Mouse (Mus musculus): ENCODE data around the gene Mrpl53. TPM values are rescaled to one million over a fixed set of nuclear protein-coding genes. Genes with fewer than 3 reads are reported as not detected.

Mrpl53 gene
- polyA plus RNA-seq, 1 experiment = 71.3 TPM

DNA sequence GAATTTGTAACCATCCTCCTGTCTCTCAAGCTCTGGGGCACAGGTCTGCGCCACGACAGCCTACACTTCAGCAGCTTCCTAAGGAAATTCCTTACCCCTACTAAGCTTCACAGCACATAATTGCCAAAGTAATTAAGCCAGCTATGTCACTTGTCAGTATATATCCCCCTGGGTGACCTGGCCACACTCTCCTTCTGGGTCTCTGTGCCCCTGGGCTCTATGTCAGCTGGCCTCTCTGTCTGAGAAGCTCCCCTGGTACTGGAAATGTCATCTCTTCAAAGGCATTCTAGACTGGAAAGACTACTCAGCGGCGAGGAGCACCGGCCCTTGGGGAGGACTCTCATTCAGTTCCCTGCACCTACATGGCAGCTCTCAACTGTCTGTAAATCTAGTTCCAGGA lies 14.1 kb downstream of the Mrpl53 start:
- TF ChIP-seq POLR2A (IDR thresholded peaks at IDR 0.05; ENCODE audit: control insufficient read depth, low read depth, low read length) = no peak
- no peak for TF ChIP-seq CTCF (IDR thresholded peaks at IDR 0.05; ENCODE audit: control insufficient read depth, insufficient read depth, insufficient replicate concordance, low read depth, low read length)
- peak overlapping the region; percentile 23 for H3K4me3 ChIP-seq (ENCODE audit: control insufficient read depth, low read depth, low read length)
- H3K36me3 ChIP-seq (ENCODE audit: control insufficient read depth, insufficient read depth, low read length) = no peaks in the 10 kb centered on the region
- peaks cover 22% of the 10 kb centered on the region for H3K4me1 ChIP-seq (ENCODE audit: control insufficient read depth, insufficient read depth, low read length)
- no peak overlapping the region for H3K27ac ChIP-seq (ENCODE audit: control insufficient read depth, insufficient read depth, low read depth, low read length)
- no peaks in the 10 kb centered on the region for H3K27me3 ChIP-seq (ENCODE audit: control insufficient read depth, insufficient read depth, low read length)

DNA sequence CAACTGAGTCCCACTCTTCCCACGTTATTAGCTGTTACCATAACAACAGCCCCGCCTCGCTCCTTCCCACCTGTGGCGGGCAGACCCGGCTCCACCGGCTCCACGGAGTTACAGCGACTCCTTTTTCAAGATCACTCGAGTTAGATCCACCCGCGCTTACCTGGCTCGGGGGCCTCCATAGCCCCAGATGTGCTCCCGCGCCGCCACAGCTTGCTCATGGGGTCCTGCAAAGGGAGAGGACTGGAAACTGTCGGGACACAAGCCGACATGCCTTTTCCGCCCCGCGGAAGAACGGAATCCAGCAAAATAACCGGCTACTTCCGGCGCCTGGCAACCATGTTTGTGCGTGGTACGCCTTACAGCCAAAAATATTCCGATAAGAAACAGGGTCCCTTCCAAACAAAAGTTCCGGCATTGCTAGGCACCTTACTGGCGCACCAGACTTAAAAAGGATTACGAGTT lies 16.0 kb downstream of the Mrpl53 start:
- TF ChIP-seq POLR2A (IDR thresholded peaks at IDR 0.05; ENCODE audit: control insufficient read depth, low read depth, low read length) (peak; percentile 96), CTCF (IDR thresholded peaks at IDR 0.05; ENCODE audit: control insufficient read depth, insufficient read depth, insufficient replicate concordance, low read depth, low read length) (no peak)
- peak overlapping the region; percentile 95 for H3K4me3 ChIP-seq (ENCODE audit: control insufficient read depth, low read depth, low read length)
- no peaks in the 10 kb centered on the region for H3K27me3 ChIP-seq (ENCODE audit: control insufficient read depth, insufficient read depth, low read length)
- no peaks in the 10 kb centered on the region for H3K36me3 ChIP-seq (ENCODE audit: control insufficient read depth, insufficient read depth, low read length)
- H3K27ac ChIP-seq (ENCODE audit: control insufficient read depth, insufficient read depth, low read depth, low read length) = peak overlapping the region; percentile 82
- H3K4me1 ChIP-seq (ENCODE audit: control insufficient read depth, insufficient read depth, low read length) = peaks cover 22% of the 10 kb centered on the region

GRCm38 (mm10) chr6:83125331-83125730 lies 16.5 kb downstream of the Mrpl53 start, which contains the start of gene Ino80b:
TSS of gene Ino80b (minus strand) at chr6:83125431.
- Histone ChIP-seq H3K36me3 (ENCODE audit: control insufficient read depth, insufficient read depth, low read length) (no peaks in the 10 kb centered on the region), H3K27me3 (ENCODE audit: control insufficient read depth, insufficient read depth, low read length) (no peaks in the 10 kb centered on the region), H3K4me3 (ENCODE audit: control insufficient read depth, low read depth, low read length) (peak within 1 kb of the TSS; percentile 95), H3K27ac (ENCODE audit: control insufficient read depth, insufficient read depth, low read depth, low read length) (peak within 1 kb of the TSS; percentile 82), H3K4me1 (ENCODE audit: control insufficient read depth, insufficient read depth, low read length) (peaks cover 22% of the 10 kb centered on the region)
- no peak for TF ChIP-seq CTCF (IDR thresholded peaks at IDR 0.05; ENCODE audit: control insufficient read depth, insufficient read depth, insufficient replicate concordance, low read depth, low read length)
- TF ChIP-seq POLR2A (IDR thresholded peaks at IDR 0.05; ENCODE audit: control insufficient read depth, low read depth, low read length) = no peak

- H3K27ac ChIP-seq (ENCODE audit: control insufficient read depth, insufficient read depth, low read depth, low read length) = no peak overlapping the region
- no peaks in the 10 kb centered on the region for H3K27me3 ChIP-seq (ENCODE audit: control insufficient read depth, insufficient read depth, low read length)
- H3K36me3 ChIP-seq (ENCODE audit: control insufficient read depth, insufficient read depth, low read length) = no peaks in the 10 kb centered on the region
- TF ChIP-seq POLR2A (IDR thresholded peaks at IDR 0.05; ENCODE audit: control insufficient read depth, low read depth, low read length) (no peak), CTCF (IDR thresholded peaks at IDR 0.05; ENCODE audit: control insufficient read depth, insufficient read depth, insufficient replicate concordance, low read depth, low read length) (no peak)
- peaks cover 8% of the 10 kb centered on the region for H3K4me1 ChIP-seq (ENCODE audit: control insufficient read depth, insufficient read depth, low read length)
- no peak overlapping the region for H3K4me3 ChIP-seq (ENCODE audit: control insufficient read depth, low read depth, low read length)
Measured at GRCm38 (mm10) chr6:83127419-83127818, 18.6 kb downstream of the Mrpl53 start.

DNA sequence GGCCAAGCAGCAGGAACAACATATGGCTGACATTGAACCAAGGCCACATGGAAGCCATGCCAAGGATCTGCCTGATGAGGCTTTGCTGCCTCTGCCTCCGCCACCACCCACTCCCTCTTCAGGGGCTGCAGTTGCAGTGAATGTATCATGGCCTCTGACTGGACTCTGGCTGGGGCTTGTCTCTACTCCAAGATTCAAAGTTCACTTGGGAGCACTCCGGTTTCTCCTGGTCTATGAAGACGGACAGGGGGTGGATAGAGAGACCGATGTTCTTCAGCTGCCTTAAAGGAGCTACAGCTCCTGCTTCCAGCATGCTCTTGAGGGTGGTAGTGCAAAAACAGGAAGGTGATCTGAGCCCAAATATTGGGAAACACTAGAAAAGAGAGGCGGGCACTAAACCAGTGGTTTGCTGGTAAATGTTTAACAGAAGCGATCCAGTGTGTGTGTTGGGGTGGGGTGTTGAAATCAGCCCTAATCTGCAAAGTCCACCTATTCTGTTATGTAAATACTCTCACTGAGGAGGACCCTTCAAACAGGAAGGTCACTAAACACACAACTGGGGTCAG lies 22.7 kb downstream of the Mrpl53 start:
- no peak overlapping the region for H3K4me3 ChIP-seq (ENCODE audit: control insufficient read depth, low read depth, low read length)
- no peaks in the 10 kb centered on the region for H3K36me3 ChIP-seq (ENCODE audit: control insufficient read depth, insufficient read depth, low read length)
- no peaks in the 10 kb centered on the region for H3K27me3 ChIP-seq (ENCODE audit: control insufficient read depth, insufficient read depth, low read length)
- H3K27ac ChIP-seq (ENCODE audit: control insufficient read depth, insufficient read depth, low read depth, low read length) = no peak overlapping the region
- peaks cover 10% of the 10 kb centered on the region for H3K4me1 ChIP-seq (ENCODE audit: control insufficient read depth, insufficient read depth, low read length)
- TF ChIP-seq CTCF (IDR thresholded peaks at IDR 0.05; ENCODE audit: control insufficient read depth, insufficient read depth, insufficient replicate concordance, low read depth, low read length) (no peak), POLR2A (IDR thresholded peaks at IDR 0.05; ENCODE audit: control insufficient read depth, low read depth, low read length) (no peak)

GRCm38 (mm10) chr6:83132176-83132919 lies 23.5 kb downstream of the Mrpl53 start:
- TF ChIP-seq POLR2A (IDR thresholded peaks at IDR 0.05; ENCODE audit: control insufficient read depth, low read depth, low read length) (no peak), CTCF (IDR thresholded peaks at IDR 0.05; ENCODE audit: control insufficient read depth, insufficient read depth, insufficient replicate concordance, low read depth, low read length) (no peak)
- Histone ChIP-seq H3K27ac (ENCODE audit: control insufficient read depth, insufficient read depth, low read depth, low read length) (no peak overlapping the region), H3K4me3 (ENCODE audit: control insufficient read depth, low read depth, low read length) (no peak overlapping the region), H3K27me3 (ENCODE audit: control insufficient read depth, insufficient read depth, low read length) (no peaks in the 10 kb centered on the region), H3K36me3 (ENCODE audit: control insufficient read depth, insufficient read depth, low read length) (no peaks in the 10 kb centered on the region), H3K4me1 (ENCODE audit: control insufficient read depth, insufficient read depth, low read length) (peaks cover 18% of the 10 kb centered on the region)

DNA sequence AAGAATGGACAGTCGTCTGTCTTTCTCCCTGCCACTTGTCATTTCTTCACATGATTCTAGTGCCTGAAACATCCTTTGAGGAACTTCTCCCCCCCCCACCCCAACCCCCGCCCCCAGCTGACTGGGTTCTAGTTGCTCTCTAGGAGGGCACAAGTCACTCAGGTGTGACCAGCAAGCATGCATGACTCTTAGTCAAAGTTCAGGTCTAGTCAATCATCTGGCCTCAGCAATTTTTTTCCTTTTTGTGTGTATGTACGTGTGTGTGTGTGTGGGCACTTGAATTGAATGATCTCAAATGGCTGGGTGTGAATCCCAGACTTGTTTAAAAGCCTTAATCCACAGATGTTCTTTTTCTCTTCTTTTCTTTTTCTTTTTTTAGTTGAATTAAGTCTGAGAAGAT lies 25.4 kb downstream of the Mrpl53 start:
- TF ChIP-seq CTCF (IDR thresholded peaks at IDR 0.05; ENCODE audit: control insufficient read depth, insufficient read depth, insufficient replicate concordance, low read depth, low read length) = no peak
- TF ChIP-seq POLR2A (IDR thresholded peaks at IDR 0.05; ENCODE audit: control insufficient read depth, low read depth, low read length) = no peak
- no peaks in the 10 kb centered on the region for H3K27me3 ChIP-seq (ENCODE audit: control insufficient read depth, insufficient read depth, low read length)
- no peak overlapping the region for H3K4me3 ChIP-seq (ENCODE audit: control insufficient read depth, low read depth, low read length)
- H3K27ac ChIP-seq (ENCODE audit: control insufficient read depth, insufficient read depth, low read depth, low read length) = no peak overlapping the region
- no peaks in the 10 kb centered on the region for H3K36me3 ChIP-seq (ENCODE audit: control insufficient read depth, insufficient read depth, low read length)
- H3K4me1 ChIP-seq (ENCODE audit: control insufficient read depth, insufficient read depth, low read length) = peaks cover 29% of the 10 kb centered on the region
